Mouse (Mus musculus) stomach, postnatal 0 days (tissue): Measurements from ENCODE around the gene Hist2h2aa1. TPM values are rescaled to one million over a fixed set of nuclear protein-coding genes. Genes with fewer than 3 reads are reported as not detected.
A peak's percentile ranks its signal among the peaks of the same experiment; 100 is the strongest.
"Not testable (repeated sequence)": the region's sequence is repeated elsewhere in the genome, so short reads cannot be mapped to it uniquely, and the experiment has no call there.

Experiments
- ATAC-seq: fragments of 200-750 bp; cut with Nextera tagmentation; 2 replicates; pipeline ENCODE4 v1.8.0; 2017; ENCODE audit not compliant: low FRiP score, low TSS enrichment
- DNase-seq: peaks from one replicate; pipeline ENCODE4 v3.0.0-alpha.2; 2016; ENCODE audit warnings: low spot score
- H3K27ac ChIP-seq: fragments of 300-500 bp; sonication (generic); replicated peaks from 2 replicates; pipeline ENCODE4 v1.5.1; 2014; ENCODE audit warnings: mild to moderate bottlenecking, control low read depth
- H3K27me3 ChIP-seq: fragments of 300-500 bp; sonication (generic); 2 replicates; pipeline ENCODE4 v1.6.1; 2014; ENCODE audit warnings: low read length; ENCODE audit not compliant: control insufficient read depth, insufficient read depth
- H3K36me3 ChIP-seq: fragments of 300-500 bp; sonication (generic); 2 replicates; pipeline ENCODE4 v1.6.1; 2014; ENCODE audit warnings: low read length, mixed read lengths; ENCODE audit not compliant: control insufficient read depth, insufficient read depth
- H3K4me1 ChIP-seq: fragments of 300-500 bp; sonication (generic); replicated peaks from 2 replicates; pipeline ENCODE4 v1.6.1; 2014; ENCODE audit warnings: antibody characterized with exemption; ENCODE audit not compliant: control insufficient read depth, insufficient read depth
- H3K4me2 ChIP-seq: fragments of 300-500 bp; sonication (generic); replicated peaks from 2 replicates; pipeline ENCODE4 v1.6.1; 2014; ENCODE audit warnings: low read depth, mild to moderate bottlenecking, control low read depth, moderate library complexity
- H3K4me3 ChIP-seq: fragments of 300-500 bp; sonication (generic); 2 replicates; pipeline ENCODE4 v1.5.1; 2014; ENCODE audit warnings: low read depth, low read length, control low read depth
- H3K9ac ChIP-seq: fragments of 300-500 bp; sonication (generic); 2 replicates; pipeline ENCODE4 v1.6.1; 2014; ENCODE audit warnings: mild to moderate bottlenecking, low read length, control low read depth, mixed read lengths
- H3K9me3 ChIP-seq: fragments of 300-500 bp; sonication (generic); 2 replicates; pipeline ENCODE4 v1.6.1; 2016; ENCODE audit warnings: low read length; ENCODE audit not compliant: control insufficient read depth
- CTCF ChIP-seq: IDR thresholded peaks from 2 replicates; pipeline ENCODE4 v1.5.1; 2016; ENCODE audit warnings: antibody characterized with exemption, low read depth, mild to moderate bottlenecking, moderate library complexity
- EP300 ChIP-seq: optimal IDR thresholded peaks from 2 replicates; pipeline ENCODE3; 2016; ENCODE audit warnings: antibody characterized with exemption
- WGBS: fragments of 180-500 bp; shearing (Covaris S2); extraction: QIAGEN DNeasy Blood & Tissue Kit; methylation state at CpG from one replicate; pipeline ENCODE4 v1.1.7; 2014; 5-methylcytosine and 5-hydroxymethylcytosine counted together
- polyA plus RNA-seq: library from polyadenylated mRNA; unstranded; fragments of >200 nt; fragmentation: Nextera tagmentation; extraction: Ambion mirVana; gene quantifications from 2 replicates; pipeline ENCODE4 v1.2.1, GENCODE M21; 2015

The Hist2h2aa1 gene
- polyA plus RNA-seq, 1 experiment from 2014 or later, result 98.7 TPM

DNA sequence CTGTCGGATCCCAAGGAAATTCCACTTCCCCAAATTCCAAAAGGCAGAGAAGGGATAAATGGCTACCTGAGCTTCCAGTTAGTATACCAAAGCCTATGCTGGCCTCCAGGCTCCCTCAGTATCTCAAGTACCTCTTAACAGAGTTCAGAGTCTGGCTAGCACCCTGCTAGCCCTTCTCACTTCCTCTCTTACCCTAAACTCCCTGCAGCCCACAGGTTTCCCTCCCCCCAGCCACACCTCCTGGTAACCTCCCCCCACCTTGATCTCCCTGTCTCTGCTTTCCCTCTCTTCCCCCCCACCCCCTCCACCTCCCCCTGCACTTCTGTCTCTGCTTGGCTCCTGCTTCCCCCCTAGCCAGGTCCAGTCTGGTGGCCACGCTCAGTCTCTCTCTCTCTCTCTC lies 45.6 kb upstream of the Hist2h2aa1 start:
- WGBS, result 58% methylated on average over 2 of the region's 2 CpGs
- TF ChIP-seq EP300 (no peak), CTCF (no peak)
- DNase-seq (no peak), ATAC-seq (no peak)
- no peak overlapping the region for H3K4me3 ChIP-seq
- peaks cover 9% of the 10 kb centered on the region for H3K4me1 ChIP-seq
- no peak overlapping the region for H3K9ac ChIP-seq
- H3K27ac ChIP-seq, result no peak overlapping the region
- no peaks in the 10 kb centered on the region for H3K36me3 ChIP-seq
- no peaks in the 10 kb centered on the region for H3K27me3 ChIP-seq
- H3K4me2 ChIP-seq, result no peak overlapping the region
- H3K9me3 ChIP-seq, result no peaks in the 10 kb centered on the region

DNA sequence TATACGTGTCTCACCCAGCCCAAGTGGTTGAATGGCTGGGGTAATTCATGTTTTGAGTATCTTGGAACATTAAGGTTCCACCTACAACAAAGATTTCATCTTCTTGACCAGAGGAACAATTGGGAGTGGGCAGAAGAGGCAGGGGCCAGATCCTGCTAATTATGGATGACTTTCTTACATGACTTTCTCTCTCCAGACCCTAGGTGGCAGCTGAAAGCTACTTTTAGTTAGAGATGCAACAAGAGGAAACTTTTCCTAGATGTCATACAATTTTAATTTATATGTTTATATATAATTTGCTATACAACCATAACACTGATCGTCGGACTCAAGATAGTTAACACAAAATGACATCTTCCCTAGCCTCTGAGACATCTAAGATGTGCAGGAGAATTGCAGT lies 37.5 kb upstream of the Hist2h2aa1 start:
- H3K4me2 ChIP-seq, result no peak overlapping the region
- H3K9me3 ChIP-seq, result no peaks in the 10 kb centered on the region
- H3K27ac ChIP-seq, result no peak overlapping the region
- no peaks in the 10 kb centered on the region for H3K4me1 ChIP-seq
- DNase-seq, result no peak
- no peak overlapping the region for H3K4me3 ChIP-seq
- 59% methylated on average over 3 of the region's 3 CpGs for WGBS
- no peaks in the 10 kb centered on the region for H3K27me3 ChIP-seq
- H3K36me3 ChIP-seq, result no peaks in the 10 kb centered on the region
- ATAC-seq, result no peak
- TF ChIP-seq CTCF (peak; percentile 59), EP300 (no peak)
- no peak overlapping the region for H3K9ac ChIP-seq

GRCm38 (mm10) chr3:96209242-96209641 lies 36.1 kb upstream of the Hist2h2aa1 start:
- H3K4me3 ChIP-seq, result no peak overlapping the region
- no peaks in the 10 kb centered on the region for H3K9me3 ChIP-seq
- no peak overlapping the region for H3K9ac ChIP-seq
- WGBS, result 26% methylated on average over 15 of the region's 15 CpGs
- TF ChIP-seq CTCF (peak; percentile 66), EP300 (no peak)
- H3K4me2 ChIP-seq, result no peak overlapping the region
- peak; percentile 35 for DNase-seq
- ATAC-seq, result no peak
- H3K27ac ChIP-seq, result no peak overlapping the region
- H3K36me3 ChIP-seq, result no peaks in the 10 kb centered on the region
- H3K27me3 ChIP-seq, result no peaks in the 10 kb centered on the region
- no peaks in the 10 kb centered on the region for H3K4me1 ChIP-seq

DNA sequence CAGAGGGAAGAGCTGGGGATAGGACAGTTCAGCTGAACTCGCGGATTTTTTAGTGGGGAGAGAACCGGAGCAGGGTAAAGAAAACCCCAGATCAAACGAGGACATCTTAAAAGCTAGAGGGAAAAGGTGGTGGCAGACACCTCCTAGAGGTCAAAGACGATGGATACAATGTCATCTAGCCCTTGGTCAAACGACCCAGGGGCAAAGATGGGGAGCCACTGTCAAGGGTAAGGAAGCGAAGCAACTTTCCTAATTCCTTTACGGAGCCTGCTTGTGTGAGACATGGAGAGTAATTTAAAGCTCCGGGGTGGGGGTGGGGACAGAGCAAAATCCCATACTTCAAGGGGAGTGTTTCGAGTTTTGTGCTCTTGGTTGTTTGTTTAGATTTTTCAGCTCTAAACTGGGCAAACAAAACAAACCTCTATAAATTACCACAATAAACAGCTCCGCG lies 26.1 kb upstream of the Hist2h2aa1 start:
- DNase-seq (peak; percentile 36), ATAC-seq (no peak)

DNA sequence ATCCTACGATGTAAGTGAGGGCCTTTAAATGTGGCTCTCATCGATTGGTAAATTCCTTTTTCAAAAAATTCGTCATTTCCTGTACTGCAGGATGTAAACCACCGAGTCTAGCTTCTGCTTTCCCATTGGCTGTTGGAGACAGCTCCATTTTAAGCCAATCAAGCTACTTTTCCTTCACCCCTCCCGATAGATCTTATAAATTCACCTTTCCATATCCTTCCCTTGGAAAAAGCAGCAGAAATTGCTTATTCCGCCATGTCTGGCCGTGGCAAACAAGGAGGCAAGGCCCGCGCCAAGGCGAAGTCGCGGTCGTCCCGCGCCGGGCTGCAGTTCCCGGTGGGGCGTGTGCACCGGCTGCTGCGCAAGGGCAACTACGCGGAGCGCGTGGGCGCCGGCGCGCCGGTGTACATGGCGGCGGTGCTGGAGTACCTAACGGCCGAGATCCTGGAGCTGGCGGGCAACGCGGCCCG lies 25.6 kb upstream of the Hist2h2aa1 start, which contains the start of the genes Bola1 and Hist2h2ab:
Bola1 (minus strand) TSS at position 49 of the 470 bp plus-strand sequence.
Hist2h2ab (plus strand) TSS at position 205 of the 470 bp plus-strand sequence.
- H3K4me3 ChIP-seq, result peak within 1 kb of the TSS; percentile 53
- peak within 1 kb of the TSS; percentile 79 for H3K9ac ChIP-seq
- WGBS, result under 1% methylated on average over 36 of the region's 37 CpGs
- no peaks in the 10 kb centered on the region for H3K27me3 ChIP-seq
- TF ChIP-seq CTCF, result no peak
- TF ChIP-seq EP300, result no peak
- ATAC-seq (peak; percentile 85), DNase-seq (peak; percentile 74)
- H3K36me3 ChIP-seq, result no peaks in the 10 kb centered on the region
- H3K4me1 ChIP-seq, result 0 out of 2 replicates have a peak, but pooled peaks cover 5% of the 10 kb centered on the region
- peak within 1 kb of the TSS; percentile 97 for H3K27ac ChIP-seq
- H3K4me2 ChIP-seq, result peak within 1 kb of the TSS; percentile 69
- no peaks in the 10 kb centered on the region for H3K9me3 ChIP-seq

More for the DNA sequence above, 26.1 kb upstream of the Hist2h2aa1 start:
- TF ChIP-seq CTCF (peak; percentile 58), EP300 (no peak)
- H3K4me1 ChIP-seq, result 0 out of 2 replicates have a peak, but pooled peaks cover 5% of the 10 kb centered on the region
- peak overlapping the region; percentile 53 for H3K4me3 ChIP-seq
- 0% methylated on average over 12 of the region's 12 CpGs for WGBS
- no peaks in the 10 kb centered on the region for H3K36me3 ChIP-seq
- peak overlapping the region; percentile 79 for H3K9ac ChIP-seq
- H3K27ac ChIP-seq, result peak overlapping the region; percentile 97
- no peaks in the 10 kb centered on the region for H3K9me3 ChIP-seq
- H3K27me3 ChIP-seq, result no peaks in the 10 kb centered on the region
- peak overlapping the region; percentile 69 for H3K4me2 ChIP-seq

- peak overlapping the region; percentile 53 for H3K4me3 ChIP-seq
- WGBS, result 0% methylated on average over 25 of the region's 47 CpGs
- H3K4me1 ChIP-seq, ATAC-seq, H3K36me3 ChIP-seq, H3K9me3 ChIP-seq, H3K27me3 ChIP-seq: not testable (repeated sequence)
- peak overlapping the region; percentile 69 for H3K4me2 ChIP-seq
- peak overlapping the region; percentile 79 for H3K9ac ChIP-seq
- peak; percentile 35 for DNase-seq
- H3K27ac ChIP-seq, result peak overlapping the region; percentile 97
These were observed 25.0 kb upstream of the Hist2h2aa1 start for GRCm38 (mm10) chr3:96220131-96220764.
